Mouse (Mus musculus) heart, postnatal 36 days (tissue): ENCODE measurements around the gene Gls2. TPM values are rescaled to one million over a fixed set of nuclear protein-coding genes. Genes with fewer than 3 reads are reported as not detected.

Experiments used
- total RNA-seq, 2 experiments: library from RNA; stranded (reverse); gene quantifications; 2 replicates each; pipeline ENCODE4 v1.2.3; 2021

Gene Gls2
- total RNA-seq, 2 experiments from 2014 or later, result 0.58 to 0.92 TPM

Other genes starting within 250 kb of the Gls2 start
- not detected for gene Hsd17b6, start 186.8 kb upstream of the Gls2 start, total RNA-seq
- gene Prim1, start 179.3 kb upstream of the Gls2 start, total RNA-seq, result 1 to 10 TPM; 1.6 to 2.7 TPM
- 100 to 1,000 TPM; 542 to 584 TPM for gene Naca, start 158.9 kb upstream of the Gls2 start, total RNA-seq
- 10 to 100 TPM; 80.7 to 90.5 TPM for gene Ptges3, start 135.5 kb upstream of the Gls2 start, total RNA-seq
- 1,000 to 10,000 TPM; 9,026 to 9,193 TPM for gene Atp5b, start 111.2 kb upstream of the Gls2 start, total RNA-seq
- gene Baz2a, start 102.9 kb upstream of the Gls2 start, total RNA-seq, result 10 to 100 TPM; 23.8 TPM
- gene Rbms2, start 14.2 kb upstream of the Gls2 start, total RNA-seq, result 10 to 100 TPM; 89.2 to 95.3 TPM
- 10 to 100 TPM; 35.7 to 41.4 TPM for gene Spryd4, start 17.4 kb downstream of the Gls2 start, total RNA-seq
- not detected for gene Mip, start 31.4 kb downstream of the Gls2 start, total RNA-seq
- 10 to 100 TPM in 1 of 2 experiments, 1 to 10 TPM in 1; 8.9 to 12.2 TPM for gene Timeless, start 37.6 kb downstream of the Gls2 start, total RNA-seq
- gene Apon, start 59.6 kb downstream of the Gls2 start, total RNA-seq, result under 1 TPM in 1 of 2 experiments, not detected in 1; 0.19 TPM
- gene Apof, start 74.2 kb downstream of the Gls2 start, total RNA-seq, result not detected
- 10 to 100 TPM in 1 of 2 experiments, 1 to 10 TPM in 1; 8.4 to 15.4 TPM for gene Stat2, start 76.1 kb downstream of the Gls2 start, total RNA-seq
- gene Il23a, start 104.3 kb downstream of the Gls2 start, total RNA-seq, result not detected
- gene Pan2, start 108.9 kb downstream of the Gls2 start, total RNA-seq, result 1 to 10 TPM; 7.5 to 7.6 TPM
- 10 to 100 TPM; 65.4 to 67.3 TPM for gene Cnpy2, start 128.0 kb downstream of the Gls2 start, total RNA-seq
- gene Cs, start 143.3 kb downstream of the Gls2 start, total RNA-seq, result 1,000 to 10,000 TPM; 1,152 to 1,240 TPM
- 100 to 1,000 TPM; 304 to 339 TPM for gene Coq10a, start 174.5 kb downstream of the Gls2 start, total RNA-seq
- 10 to 100 TPM; 41.2 to 43.2 TPM for gene Ankrd52, start 182.7 kb downstream of the Gls2 start, total RNA-seq
- not detected for gene Slc39a5, start 206.8 kb downstream of the Gls2 start, total RNA-seq
- 10 to 100 TPM; 44.6 to 49.6 TPM for gene Nabp2, start 217.0 kb downstream of the Gls2 start, total RNA-seq
- 10 to 100 TPM; 16.3 to 18.3 TPM for gene Rnf41, start 217.2 kb downstream of the Gls2 start, total RNA-seq